Mouse (Mus musculus): Measurements from ENCODE around the gene Scaf4. TPM values are rescaled to one million over a fixed set of nuclear protein-coding genes. Genes with fewer than 3 reads are reported as not detected.

The Scaf4 gene
- polyA plus RNA-seq, 1 experiment from 2014 or later = 17.1 TPM

DNA sequence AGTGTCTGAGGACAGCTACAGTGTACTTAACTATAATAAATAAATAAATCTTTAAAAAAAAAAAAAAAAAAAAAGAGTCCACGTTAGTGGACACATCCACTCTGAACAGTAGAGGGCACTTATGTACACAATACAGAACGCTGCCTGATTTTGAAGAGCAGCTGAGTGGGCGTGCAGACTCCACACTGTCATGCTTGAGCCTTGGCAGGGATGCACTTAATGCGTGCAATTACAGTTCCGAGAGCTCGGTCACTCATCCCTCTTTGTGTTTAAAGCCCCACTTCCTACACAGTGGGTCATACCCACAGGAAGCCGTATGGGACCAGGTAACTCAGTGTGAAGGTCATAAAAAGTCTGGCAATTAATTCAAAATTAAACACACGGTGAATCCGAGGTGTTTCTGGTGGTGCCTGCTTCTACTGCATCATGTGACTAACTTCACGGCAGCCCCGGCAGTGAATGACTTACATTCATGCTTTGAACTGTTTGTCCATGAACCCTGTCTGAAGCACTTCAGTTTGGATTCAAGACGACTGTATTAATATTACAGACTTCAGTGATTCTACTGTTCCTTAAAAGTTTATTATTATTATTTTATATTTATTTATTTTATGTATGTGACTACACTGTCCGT, 28.3 kb upstream of the Scaf4 start:
- peak; percentile 80 for ATAC-seq
- Histone ChIP-seq H3K4me1 (ENCODE audit: control insufficient read depth, insufficient read depth, low read depth, low read length) (no peaks in the 10 kb centered on the region), H3K4me3 (ENCODE audit: low read length) (no peak overlapping the region), H3K36me3 (ENCODE audit: control insufficient read depth, insufficient read depth, low read length) (no peaks in the 10 kb centered on the region), H3K27me3 (replicated peaks; ENCODE audit: control insufficient read depth, insufficient read depth, low read length) (no peaks in the 10 kb centered on the region), H3K27ac (ENCODE audit: low read depth, low read length) (no peak overlapping the region), H3K9me3 (ENCODE audit: control insufficient read depth, low read length) (no peaks in the 10 kb centered on the region), H3K4me2 (ENCODE audit: low read length) (no peak overlapping the region), H3K9ac (ENCODE audit: low read depth, low read length) (no peak overlapping the region)
- WGBS = 67% methylated on average over 13 of the region's 13 CpGs

DNA sequence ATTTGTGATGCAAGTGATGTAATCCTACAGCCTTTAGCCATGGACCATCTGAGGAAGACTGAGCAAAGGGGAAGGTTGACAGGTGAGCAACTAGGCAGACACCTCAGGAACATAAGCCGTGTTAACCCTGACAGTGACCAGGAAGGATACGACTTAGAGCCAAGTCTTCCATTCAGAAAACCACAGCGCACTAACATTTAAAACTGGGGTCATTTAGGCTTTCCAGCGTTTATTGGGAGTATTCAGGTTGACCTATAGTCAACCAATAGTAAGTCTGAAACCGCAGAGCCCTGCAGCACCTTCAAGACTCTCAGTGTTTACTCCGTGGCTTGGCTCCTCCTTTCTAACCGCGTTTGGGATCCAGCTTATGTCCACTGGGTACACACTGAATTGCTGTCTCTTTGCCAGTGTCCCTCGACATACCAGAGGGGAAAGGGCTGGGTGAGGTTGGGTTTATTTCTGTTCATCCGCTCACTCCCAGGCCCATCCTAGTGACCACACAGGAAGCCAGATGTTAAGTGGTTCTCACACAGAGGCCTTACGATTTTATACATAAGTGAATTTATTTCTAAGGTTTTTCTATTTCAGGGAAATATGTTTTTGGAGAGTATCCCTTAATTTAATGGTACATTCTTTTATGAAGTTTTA, 26.3 kb upstream of the Scaf4 start:
- WGBS = 79% methylated on average over 11 of the region's 11 CpGs

DNA sequence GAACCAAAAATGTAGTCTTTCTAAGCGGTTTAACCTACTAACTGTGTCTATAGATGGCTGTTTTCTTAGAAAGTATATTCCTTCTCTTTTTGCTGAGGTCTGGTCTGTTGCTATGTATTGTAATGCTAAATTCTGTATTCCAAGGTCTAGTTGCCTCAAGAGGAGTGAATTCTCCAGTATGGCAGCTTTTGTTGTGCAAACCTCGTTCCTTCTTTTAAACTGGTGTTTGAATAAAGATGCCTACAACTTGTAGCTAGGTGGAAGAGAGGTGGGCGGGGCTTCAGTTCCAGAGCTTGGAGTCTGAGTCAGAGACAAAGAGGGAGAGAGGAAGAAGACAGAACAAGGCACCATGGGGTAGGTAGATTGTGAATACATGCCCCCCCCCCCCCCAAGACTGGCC, 25.5 kb upstream of the Scaf4 start:
- H3K4me3 ChIP-seq (ENCODE audit: low read length) = no peak overlapping the region
- H3K9ac ChIP-seq (ENCODE audit: low read depth, low read length) = no peak overlapping the region
- ATAC-seq = no peak
- H3K36me3 ChIP-seq (ENCODE audit: control insufficient read depth, insufficient read depth, low read length) = no peaks in the 10 kb centered on the region
- no peak overlapping the region for H3K27ac ChIP-seq (ENCODE audit: low read depth, low read length)
- H3K9me3 ChIP-seq (ENCODE audit: control insufficient read depth, low read length) = no peaks in the 10 kb centered on the region
- H3K4me2 ChIP-seq (ENCODE audit: low read length) = no peak overlapping the region
- 44% methylated on average over 3 of the region's 3 CpGs for WGBS
- no peaks in the 10 kb centered on the region for H3K4me1 ChIP-seq (ENCODE audit: control insufficient read depth, insufficient read depth, low read depth, low read length)
- no peaks in the 10 kb centered on the region for H3K27me3 ChIP-seq (replicated peaks; ENCODE audit: control insufficient read depth, insufficient read depth, low read length)

More for the DNA sequence above, 26.3 kb upstream of the Scaf4 start:
- no peak overlapping the region for H3K4me2 ChIP-seq (ENCODE audit: low read length)
- H3K4me3 ChIP-seq (ENCODE audit: low read length) = no peak overlapping the region
- H3K9me3 ChIP-seq (ENCODE audit: control insufficient read depth, low read length) = no peaks in the 10 kb centered on the region
- H3K27ac ChIP-seq (ENCODE audit: low read depth, low read length) = no peak overlapping the region
- H3K9ac ChIP-seq (ENCODE audit: low read depth, low read length) = no peak overlapping the region
- no peaks in the 10 kb centered on the region for H3K27me3 ChIP-seq (replicated peaks; ENCODE audit: control insufficient read depth, insufficient read depth, low read length)
- ATAC-seq = no peak
- H3K4me1 ChIP-seq (ENCODE audit: control insufficient read depth, insufficient read depth, low read depth, low read length) = no peaks in the 10 kb centered on the region
- H3K36me3 ChIP-seq (ENCODE audit: control insufficient read depth, insufficient read depth, low read length) = no peaks in the 10 kb centered on the region

DNA sequence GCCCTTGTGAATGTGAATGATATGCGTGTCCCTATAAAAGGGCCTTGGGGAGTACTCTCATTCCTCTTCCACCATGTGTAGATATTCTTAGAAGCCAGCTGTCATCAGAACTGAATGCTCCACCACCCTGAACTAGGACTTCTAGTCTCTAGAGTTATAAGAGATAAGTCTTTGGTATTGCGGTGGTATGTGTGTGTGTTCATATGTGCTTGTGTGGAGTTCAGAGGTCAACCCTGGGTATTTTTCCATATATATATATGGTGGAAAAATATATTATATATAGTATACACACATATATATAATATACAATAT, 19.6 kb upstream of the Scaf4 start:
- Histone ChIP-seq H3K4me3 (ENCODE audit: low read length) (no peak overlapping the region), H3K4me1 (ENCODE audit: control insufficient read depth, insufficient read depth, low read depth, low read length) (no peaks in the 10 kb centered on the region), H3K9ac (ENCODE audit: low read depth, low read length) (no peak overlapping the region), H3K27me3 (replicated peaks; ENCODE audit: control insufficient read depth, insufficient read depth, low read length) (no peaks in the 10 kb centered on the region), H3K9me3 (ENCODE audit: control insufficient read depth, low read length) (no peaks in the 10 kb centered on the region), H3K4me2 (ENCODE audit: low read length) (no peak overlapping the region), H3K27ac (ENCODE audit: low read depth, low read length) (no peak overlapping the region), H3K36me3 (ENCODE audit: control insufficient read depth, insufficient read depth, low read length) (no peaks in the 10 kb centered on the region)
- 83% methylated on average over 2 of the region's 2 CpGs for WGBS
- no peak for ATAC-seq

DNA sequence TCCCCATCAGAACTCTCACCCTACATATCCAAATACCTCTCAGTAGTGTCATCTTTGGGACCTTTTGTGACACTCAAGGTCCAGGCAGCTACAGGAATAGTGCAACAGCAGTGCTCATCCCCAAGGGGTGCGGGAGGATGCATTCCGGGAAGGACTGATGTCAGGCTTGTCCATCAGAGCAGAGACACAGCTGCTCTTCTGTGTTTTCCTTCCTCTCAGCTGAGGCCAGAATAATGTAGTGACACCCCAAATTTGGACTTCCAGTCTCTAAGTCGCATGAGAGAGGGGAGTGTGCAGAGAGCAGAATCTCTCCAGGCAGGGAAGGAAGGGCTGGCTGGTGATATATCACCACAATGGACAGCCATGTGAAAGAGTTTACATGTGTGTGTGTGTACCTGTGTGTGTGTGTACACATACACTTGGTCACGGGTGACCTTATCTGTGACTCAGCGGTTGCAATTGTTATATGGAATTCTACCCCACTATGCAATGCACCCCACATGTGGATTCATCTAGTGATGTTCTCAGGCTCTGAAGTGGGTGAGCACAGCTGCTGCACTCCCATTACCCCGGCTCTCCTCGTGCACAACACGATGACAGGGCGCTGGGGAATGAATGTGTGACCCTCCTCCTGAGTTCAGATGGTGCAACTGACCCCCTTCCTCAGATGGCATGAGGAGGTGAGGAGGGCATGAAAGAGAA, 19.1 kb upstream of the Scaf4 start:
- H3K27me3 ChIP-seq (replicated peaks; ENCODE audit: control insufficient read depth, insufficient read depth, low read length) = no peaks in the 10 kb centered on the region
- H3K27ac ChIP-seq (ENCODE audit: low read depth, low read length) = no peak overlapping the region
- no peak for ATAC-seq
- H3K4me3 ChIP-seq (ENCODE audit: low read length) = no peak overlapping the region
- 74% methylated on average over 9 of the region's 9 CpGs for WGBS
- H3K4me1 ChIP-seq (ENCODE audit: control insufficient read depth, insufficient read depth, low read depth, low read length) = peaks cover 3% of the 10 kb centered on the region; the same call in 1 of the 2 replicates
- no peak overlapping the region for H3K9ac ChIP-seq (ENCODE audit: low read depth, low read length)
- H3K4me2 ChIP-seq (ENCODE audit: low read length) = no peak overlapping the region
- no peaks in the 10 kb centered on the region for H3K36me3 ChIP-seq (ENCODE audit: control insufficient read depth, insufficient read depth, low read length)
- H3K9me3 ChIP-seq (ENCODE audit: control insufficient read depth, low read length) = no peaks in the 10 kb centered on the region

DNA sequence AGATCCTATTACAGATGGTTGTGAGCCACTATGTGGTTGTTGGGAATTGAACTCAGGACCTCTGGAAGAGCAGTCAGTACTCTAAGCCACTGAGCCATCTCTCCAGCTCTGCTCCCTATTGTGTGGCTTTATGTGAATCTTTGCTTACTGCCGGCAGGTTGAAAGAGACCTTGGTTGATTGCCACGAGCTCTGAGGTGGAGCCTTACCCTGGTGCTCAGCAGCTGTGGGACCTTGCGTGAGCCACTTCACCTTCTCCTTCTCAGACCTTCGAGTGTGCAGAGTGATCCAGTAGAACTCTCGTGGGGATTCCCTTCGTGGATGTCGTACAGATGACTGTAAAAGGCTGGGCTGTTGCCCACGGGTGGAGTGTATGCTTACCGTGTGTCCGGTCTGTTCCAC, 17.4 kb upstream of the Scaf4 start:
- Histone ChIP-seq H3K27me3 (replicated peaks; ENCODE audit: control insufficient read depth, insufficient read depth, low read length) (no peaks in the 10 kb centered on the region), H3K27ac (ENCODE audit: low read depth, low read length) (no peak overlapping the region), H3K4me1 (ENCODE audit: control insufficient read depth, insufficient read depth, low read depth, low read length) (peaks cover 8% of the 10 kb centered on the region; the same call in 1 of the 2 replicates), H3K9ac (ENCODE audit: low read depth, low read length) (no peak overlapping the region), H3K9me3 (ENCODE audit: control insufficient read depth, low read length) (no peaks in the 10 kb centered on the region), H3K4me2 (ENCODE audit: low read length) (no peak overlapping the region), H3K36me3 (ENCODE audit: control insufficient read depth, insufficient read depth, low read length) (no peaks in the 10 kb centered on the region), H3K4me3 (ENCODE audit: low read length) (no peak overlapping the region)
- WGBS = 83% methylated on average over 10 of the region's 10 CpGs
- no peak for ATAC-seq

DNA sequence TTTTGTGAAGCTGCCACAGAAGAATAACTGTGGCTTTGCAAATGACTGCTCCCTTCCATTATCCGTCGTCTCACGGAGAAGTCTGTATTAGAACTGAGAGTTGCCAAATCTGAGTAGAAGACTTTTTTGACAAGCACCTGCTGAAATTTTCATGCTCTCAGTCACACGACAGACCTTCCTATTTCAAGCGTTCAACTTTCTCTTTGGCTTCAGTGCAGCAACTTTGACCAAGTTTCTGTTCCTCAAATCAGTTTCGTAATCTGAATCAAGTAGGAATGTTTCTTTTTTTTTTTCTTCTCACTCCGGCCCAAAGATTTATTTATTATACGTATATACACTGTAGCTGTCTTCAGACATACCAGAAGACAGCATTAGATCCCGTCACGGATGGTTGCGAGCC, 16.6 kb upstream of the Scaf4 start:
- no peaks in the 10 kb centered on the region for H3K27me3 ChIP-seq (replicated peaks; ENCODE audit: control insufficient read depth, insufficient read depth, low read length)
- WGBS = 91% methylated on average over 11 of the region's 11 CpGs
- ATAC-seq = no peak
- H3K27ac ChIP-seq (ENCODE audit: low read depth, low read length) = no peak overlapping the region
- no peaks in the 10 kb centered on the region for H3K9me3 ChIP-seq (ENCODE audit: control insufficient read depth, low read length)
- H3K4me2 ChIP-seq (ENCODE audit: low read length) = no peak overlapping the region
- no peaks in the 10 kb centered on the region for H3K36me3 ChIP-seq (ENCODE audit: control insufficient read depth, insufficient read depth, low read length)
- no peak overlapping the region for H3K9ac ChIP-seq (ENCODE audit: low read depth, low read length)
- H3K4me3 ChIP-seq (ENCODE audit: low read length) = no peak overlapping the region
- peaks cover 8% of the 10 kb centered on the region; the same call in 1 of the 2 replicates for H3K4me1 ChIP-seq (ENCODE audit: control insufficient read depth, insufficient read depth, low read depth, low read length)

DNA sequence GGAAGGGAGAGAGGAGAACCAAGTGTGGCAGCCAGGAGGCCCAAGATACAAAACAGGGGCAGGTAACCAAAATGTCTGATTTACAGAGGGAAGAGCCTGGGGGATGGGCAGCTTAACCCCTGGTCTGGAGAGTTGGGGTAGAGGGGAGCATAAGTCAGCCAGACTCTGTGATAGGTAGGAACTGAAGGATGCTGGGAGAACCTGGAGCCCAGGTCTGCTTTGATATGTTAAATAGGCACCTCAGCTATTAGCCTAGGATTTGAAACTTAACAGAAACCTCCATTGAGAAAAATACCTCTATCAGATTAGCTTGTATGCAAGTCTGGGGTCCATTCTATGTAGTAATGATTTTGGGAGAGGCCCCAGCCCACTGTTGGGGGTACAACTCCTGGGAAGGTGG, 15.3 kb upstream of the Scaf4 start:
- Histone ChIP-seq H3K9ac (ENCODE audit: low read depth, low read length) (no peak overlapping the region), H3K36me3 (ENCODE audit: control insufficient read depth, insufficient read depth, low read length) (no peaks in the 10 kb centered on the region), H3K27ac (ENCODE audit: low read depth, low read length) (no peak overlapping the region), H3K4me1 (ENCODE audit: control insufficient read depth, insufficient read depth, low read depth, low read length) (peaks cover 8% of the 10 kb centered on the region; the same call in 1 of the 2 replicates), H3K27me3 (replicated peaks; ENCODE audit: control insufficient read depth, insufficient read depth, low read length) (no peaks in the 10 kb centered on the region), H3K4me3 (ENCODE audit: low read length) (no peak overlapping the region), H3K9me3 (ENCODE audit: control insufficient read depth, low read length) (no peaks in the 10 kb centered on the region), H3K4me2 (ENCODE audit: low read length) (no peak overlapping the region)
- ATAC-seq = 0 out of 2 replicates have a peak, but pooled peaks have one; percentile 37

DNA sequence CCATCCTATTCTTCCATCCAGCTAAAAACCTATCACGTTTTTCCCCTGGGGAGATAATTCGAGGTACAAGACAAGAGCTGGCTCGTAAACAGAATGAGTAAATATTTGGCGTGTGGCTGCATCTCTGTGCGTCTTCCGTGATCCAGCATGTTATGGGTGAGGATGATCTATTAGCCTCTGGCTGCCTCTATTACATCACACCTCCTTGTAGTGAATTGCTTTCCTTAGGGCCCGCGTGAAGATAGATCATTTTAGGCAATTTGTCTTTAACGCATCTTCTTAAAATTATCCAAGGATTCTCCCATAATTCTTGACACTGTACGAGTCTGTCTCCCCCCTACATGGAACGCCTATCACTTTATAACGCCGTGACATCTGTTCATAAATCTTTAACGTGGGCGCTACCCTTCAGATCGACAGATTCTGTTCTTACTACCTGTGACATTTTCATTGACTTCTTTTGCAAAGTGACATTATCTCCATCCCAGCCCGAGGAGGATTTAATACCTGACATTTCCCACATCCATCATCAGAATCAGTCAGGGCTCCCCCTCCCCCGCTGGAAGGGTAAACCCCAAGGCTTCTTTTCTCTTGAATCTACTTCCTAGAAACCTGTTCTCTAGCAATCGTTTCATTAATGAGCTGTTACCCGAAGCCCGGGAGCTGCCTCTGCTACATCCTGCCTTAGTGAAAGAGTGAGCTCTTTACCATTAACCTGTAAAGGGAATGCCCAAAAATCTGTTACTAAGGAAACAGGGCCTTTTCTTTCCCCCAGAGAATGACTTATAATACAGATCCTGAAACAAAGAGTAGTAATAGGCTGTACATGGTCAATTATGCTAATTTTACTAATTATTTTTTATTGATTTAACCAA, 14.4 kb upstream of the Scaf4 start:
- H3K4me3 ChIP-seq (ENCODE audit: low read length) = no peak overlapping the region
- no peak overlapping the region for H3K27ac ChIP-seq (ENCODE audit: low read depth, low read length)
- no peaks in the 10 kb centered on the region for H3K36me3 ChIP-seq (ENCODE audit: control insufficient read depth, insufficient read depth, low read length)
- H3K4me1 ChIP-seq (ENCODE audit: control insufficient read depth, insufficient read depth, low read depth, low read length) = peaks cover 8% of the 10 kb centered on the region; the same call in 1 of the 2 replicates
- H3K9me3 ChIP-seq (ENCODE audit: control insufficient read depth, low read length) = no peaks in the 10 kb centered on the region
- WGBS = 11% methylated on average over 21 of the region's 21 CpGs
- H3K27me3 ChIP-seq (replicated peaks; ENCODE audit: control insufficient read depth, insufficient read depth, low read length) = no peaks in the 10 kb centered on the region
- H3K4me2 ChIP-seq (ENCODE audit: low read length) = peak overlapping the region; percentile 25
- ATAC-seq = peak; percentile 56
- H3K9ac ChIP-seq (ENCODE audit: low read depth, low read length) = no peak overlapping the region
